Mouse (Mus musculus) CH12.LX (cell line): ENCODE results near the gene Alk. TPM values are rescaled to one million over a fixed set of nuclear protein-coding genes. Genes with fewer than 3 reads are reported as not detected.

Source experiments
- DNase-seq: peaks from one replicate; pipeline ENCODE4 v3.0.0-alpha.2; 2013; ENCODE audit errors: extremely low read depth
- H3K27ac ChIP-seq: 2 replicates; pipeline ENCODE4 v1.5.1; 2012; ENCODE audit warnings: low read depth, mild to moderate bottlenecking, control low read depth, moderate library complexity; ENCODE audit not compliant: insufficient read depth
- H3K27me3 ChIP-seq: replicated peaks from 2 replicates; pipeline ENCODE3; 2012; ENCODE audit warnings: inconsistent platforms
- H3K36me3 ChIP-seq, 2 experiments: replicated peaks in 1 of 2; 2 replicates each; pipeline versions ENCODE3 to v1.6.1; 2012; ENCODE audit warnings: inconsistent platforms in 1 of 2, low read length in 1 of 2, mild to moderate bottlenecking in 1 of 2, mixed read lengths in 1 of 2, moderate library complexity in 1 of 2; ENCODE audit not compliant: control insufficient read depth in 1 of 2, insufficient read depth in 1 of 2
- H3K4me1 ChIP-seq, 2 experiments: 2 replicates each; pipeline ENCODE4 v1.6.1; 2012; ENCODE audit warnings: inconsistent platforms in 1 of 2, moderate library complexity in 1 of 2; ENCODE audit not compliant: insufficient read depth in 2 of 2, control insufficient read depth in 1 of 2
- H3K4me2 ChIP-seq: 2 replicates; pipeline ENCODE4 v1.6.1; 2012; ENCODE audit warnings: low read depth, mild to moderate bottlenecking, control low read depth; ENCODE audit not compliant: poor library complexity, insufficient read depth, severe bottlenecking
- H3K4me3 ChIP-seq, 3 experiments: fragments of 150-350 bp in 1 of 3; sonication (generic) in 1 of 3; replicated peaks in 1 of 3; 2 replicates each; pipeline versions ENCODE3 to v1.5.1; 2011 to 2012; ENCODE audit warnings: low read depth in 2 of 3, low read length in 2 of 3, mild to moderate bottlenecking in 2 of 3, moderate library complexity in 2 of 3, control low read depth in 1 of 3, improper control_type of control experiment in 1 of 3, inconsistent platforms in 1 of 3, mixed read lengths in 1 of 3; ENCODE audit not compliant: poor library complexity in 1 of 3
- H3K79me2 ChIP-seq: replicated peaks from 2 replicates; pipeline ENCODE4 v1.6.1; 2012; ENCODE audit warnings: mild to moderate bottlenecking, moderate library complexity; ENCODE audit not compliant: control insufficient read depth, poor library complexity, insufficient read depth, severe bottlenecking; ENCODE audit errors: extremely low read depth
- H3K9ac ChIP-seq: 2 replicates; pipeline ENCODE4 v1.6.1; 2012; ENCODE audit warnings: low read depth, mild to moderate bottlenecking, control low read depth, moderate library complexity; ENCODE audit not compliant: insufficient read depth
- H3K9me3 ChIP-seq: replicated peaks from 2 replicates; pipeline ENCODE3; 2012; ENCODE audit warnings: low read length, inconsistent platforms, mixed read lengths
- CHD1 ChIP-seq: IDR thresholded peaks from 2 replicates; pipeline ENCODE4 v1.6.1; 2012; ENCODE audit warnings: low read depth, low read length, improper control_type of control experiment, inconsistent platforms
- CHD2 ChIP-seq: IDR thresholded peaks from 2 replicates; pipeline ENCODE4 v1.6.1; 2011; ENCODE audit warnings: low read length, improper control_type of control experiment
- ELF1 ChIP-seq: IDR thresholded peaks from 2 replicates; pipeline ENCODE4 v1.6.1; 2014; ENCODE audit warnings: low read depth, mild to moderate bottlenecking, inconsistent platforms, low read length, improper control_type of control experiment
- EP300 ChIP-seq: IDR thresholded peaks from 2 replicates; pipeline ENCODE4 v1.6.1; 2011; ENCODE audit warnings: low read length, improper control_type of control experiment
- JUN ChIP-seq: IDR thresholded peaks from 2 replicates; pipeline ENCODE4 v1.6.1; 2011; ENCODE audit warnings: low read depth, mild to moderate bottlenecking, low read length, improper control_type of control experiment, moderate library complexity; ENCODE audit not compliant: insufficient read depth
- JUND ChIP-seq: conservative IDR thresholded peaks from 2 replicates; pipeline ENCODE4 v1.6.1; 2011; ENCODE audit warnings: low read depth, low read length, improper control_type of control experiment
- KAT2A ChIP-seq: IDR thresholded peaks from 2 replicates; pipeline ENCODE4 v1.6.1; 2012; ENCODE audit warnings: low read length, improper control_type of control experiment, inconsistent platforms; ENCODE audit not compliant: insufficient replicate concordance
- MXI1 ChIP-seq: IDR thresholded peaks from 2 replicates; pipeline ENCODE4 v1.6.1; 2011; ENCODE audit warnings: mild to moderate bottlenecking, low read depth, low read length, improper control_type of control experiment
- MYC ChIP-seq: IDR thresholded peaks from 2 replicates; pipeline ENCODE4 v1.6.1; 2011; ENCODE audit warnings: low read depth, mild to moderate bottlenecking, improper control_type of control experiment, low read length
- PAX5 ChIP-seq: IDR thresholded peaks from 2 replicates; pipeline ENCODE4 v1.6.1; 2012; ENCODE audit warnings: low read length, inconsistent platforms, mixed read lengths
- POLR2AphosphoS2 ChIP-seq: IDR thresholded peaks from 2 replicates; pipeline ENCODE4 v1.6.1; 2011; ENCODE audit warnings: low read depth, low read length, improper control_type of control experiment
- RAD21 ChIP-seq: IDR thresholded peaks from 2 replicates; pipeline ENCODE4 v1.6.1; 2011; ENCODE audit warnings: low read depth, mild to moderate bottlenecking, low read length, improper control_type of control experiment, moderate library complexity
- RCOR1 ChIP-seq: conservative IDR thresholded peaks from 2 replicates; pipeline ENCODE4 v1.6.1; 2012; ENCODE audit warnings: low read depth, mild to moderate bottlenecking, inconsistent platforms, low read length, improper control_type of control experiment
- TCF12 ChIP-seq: IDR thresholded peaks from 2 replicates; pipeline ENCODE4 v1.6.1; 2014; ENCODE audit warnings: low read depth, mild to moderate bottlenecking, inconsistent platforms, low read length, improper control_type of control experiment
- UBTF ChIP-seq: IDR thresholded peaks from 2 replicates; pipeline ENCODE4 v1.6.1; 2012; ENCODE audit warnings: low read depth, mild to moderate bottlenecking, inconsistent platforms, low read length, improper control_type of control experiment, moderate library complexity
- USF1 ChIP-seq: IDR thresholded peaks from 2 replicates; pipeline ENCODE4 v1.6.1; 2014; ENCODE audit warnings: low read depth, mild to moderate bottlenecking, inconsistent platforms, low read length, improper control_type of control experiment
- USF2 ChIP-seq: conservative IDR thresholded peaks from 2 replicates; pipeline ENCODE4 v1.6.1; 2011; ENCODE audit warnings: low read depth, low read length, improper control_type of control experiment
- ZKSCAN1 ChIP-seq: IDR thresholded peaks from 2 replicates; pipeline ENCODE4 v1.6.1; 2012; ENCODE audit warnings: low read depth, inconsistent platforms, low read length, improper control_type of control experiment, borderline replicate concordance
- dilution Hi-C: fragments of 300-500 bp; cut with MboI; formaldehyde crosslinking; loops from 2 replicates; pipeline ENCODE4 v1.14.3; 2020; ENCODE audit warnings: low sequenced_read_pairs; ENCODE audit not compliant: extremely low pct_unique_long_range_greater_than_20kb, extremely low pct_ligation_motif_present
- in situ Hi-C: fragments of 300-500 bp; cut with MboI; formaldehyde crosslinking; loops from 3 replicates; pipeline ENCODE4 v1.14.3; 2019; ENCODE audit warnings: low sequenced_read_pairs, low pct_ligation_motif_present, low pct_unique_long_range_greater_than_20kb, mixed read lengths
- polyA plus RNA-seq: library from polyadenylated mRNA; unstranded; fragments of >175 nt; gene quantifications from 2 replicates; pipeline ENCODE4 v1.2.1, GENCODE M21; 2012; ENCODE audit warnings: low read depth; ENCODE audit not compliant: insufficient read length
- total RNA-seq, 2 experiments: library from RNA; depleted of rRNA; stranded (reverse); fragments of 300-350 nt in 1 of 2; fragments of >200 nt in 1 of 2; gene quantifications; 2 replicates each; pipeline ENCODE4 v1.2.3; 2012 to 2014

Alk gene
- total and polyA plus RNA-seq, 3 experiments = 0.38 to 0.63 (median 0.44) TPM

- H3K9me3 ChIP-seq = no peaks in the 10 kb centered on the region
- TF ChIP-seq USF2 = no peak
- no peak for TF ChIP-seq RAD21
- TF ChIP-seq CHD1 = no peak
- no peak for TF ChIP-seq MXI1
- TF ChIP-seq ZKSCAN1 = no peak
- no peak for TF ChIP-seq ELF1
- TF ChIP-seq MYC = no peak
- TF ChIP-seq POLR2AphosphoS2 = no peak
- TF ChIP-seq UBTF = no peak
- no peak for TF ChIP-seq PAX5
- peak; percentile 55 for TF ChIP-seq JUN
- TF ChIP-seq JUND = peak; percentile 59
- no peak for TF ChIP-seq USF1
- peak; percentile 74 for TF ChIP-seq EP300
- TF ChIP-seq RCOR1 = no peak
- TF ChIP-seq, all 38 proteins: peak for 3
- no peak overlapping the region for H3K27ac ChIP-seq
- dilution Hi-C loops (no loop called here), in situ Hi-C loops (no loop called here)
- no peaks in the 10 kb centered on the region for H3K79me2 ChIP-seq
- no peak overlapping the region for H3K4me2 ChIP-seq
- H3K36me3 ChIP-seq = no peaks in the 10 kb centered on the region
- no peak overlapping the region for H3K9ac ChIP-seq
- peak; percentile 60 for DNase-seq
- H3K4me3 ChIP-seq = no peak overlapping the region
- H3K4me1 ChIP-seq = peaks cover 0 to 19% of the 10 kb centered on the region in 2 experiments; a peak in 2 of 4 replicates
- no peaks in the 10 kb centered on the region for H3K27me3 ChIP-seq
Measured at GRCm38 (mm10) chr17:72557029-72557735, 47.2 kb downstream of the Alk start.

- no peaks in the 10 kb centered on the region for H3K9me3 ChIP-seq
- dilution Hi-C loops = no loop called here
Measured at GRCm38 (mm10) chr17:72546274-72546673, 58.2 kb downstream of the Alk start.

More at GRCm38 (mm10) chr17:72546274-72546673, 58.2 kb downstream of the Alk start:
- no peaks in the 10 kb centered on the region for H3K27me3 ChIP-seq
- in situ Hi-C loops = no loop called here
- H3K4me2 ChIP-seq = no peak overlapping the region
- no peak overlapping the region for H3K4me3 ChIP-seq
- DNase-seq = no peak
- peaks cover 0 to 5% of the 10 kb centered on the region in 2 experiments; a peak in 1 of 4 replicates for H3K4me1 ChIP-seq
- TF ChIP-seq USF2 (no peak), TCF12 (no peak), CHD2 (no peak), JUN (no peak), ELF1 (no peak), KAT2A (no peak)
- TF ChIP-seq, all 38 proteins: peak for 0
- Histone ChIP-seq H3K79me2 (no peaks in the 10 kb centered on the region), H3K9ac (no peak overlapping the region), H3K27ac (no peak overlapping the region), H3K36me3 (no peaks in the 10 kb centered on the region)
